Mouse (Mus musculus) left cerebral cortex, adult 2 months (tissue): ENCODE data around the gene Eif5a. TPM values are rescaled to one million over a fixed set of nuclear protein-coding genes. Genes with fewer than 3 reads are reported as not detected.
"Not testable (repeated sequence)": the region's sequence is repeated elsewhere in the genome, so short reads cannot be mapped to it uniquely, and the experiment has no call there.

Experiments used
- DNase-seq, 2 experiments: peaks; one replicate each; pipeline ENCODE4 v3.0.0; 2021 to 2022; ENCODE audit warnings: low spot score in 2 of 2, mixed read lengths in 1 of 2; ENCODE audit errors: extremely low spot score in 1 of 2
- H3K27ac ChIP-seq: fragments of 200-600 bp; 2 replicates; pipeline ENCODE4 v1.8.1; 2022
- H3K4me3 ChIP-seq: fragments of 200-600 bp; 2 replicates; pipeline ENCODE4 v1.8.1; 2022
- CTCF ChIP-seq: fragments of 200-600 bp; IDR thresholded peaks from 2 replicates; pipeline ENCODE4 v1.8.1; 2022; ENCODE audit warnings: antibody characterized with exemption, mild to moderate bottlenecking, moderate library complexity
- intact Hi-C: fragments of 180-260 bp; cut with DNase I; formaldehyde crosslinking; loops from one replicate; pipeline ENCODE4 v1.15.1; 2025
- total RNA-seq, 2 experiments: library from RNA; stranded (reverse); gene quantifications; 2 replicates each; pipeline ENCODE4 v1.2.3; 2021

The Eif5a gene
- total RNA-seq, 2 experiments from 2014 or later, result 408 to 429 TPM

DNA sequence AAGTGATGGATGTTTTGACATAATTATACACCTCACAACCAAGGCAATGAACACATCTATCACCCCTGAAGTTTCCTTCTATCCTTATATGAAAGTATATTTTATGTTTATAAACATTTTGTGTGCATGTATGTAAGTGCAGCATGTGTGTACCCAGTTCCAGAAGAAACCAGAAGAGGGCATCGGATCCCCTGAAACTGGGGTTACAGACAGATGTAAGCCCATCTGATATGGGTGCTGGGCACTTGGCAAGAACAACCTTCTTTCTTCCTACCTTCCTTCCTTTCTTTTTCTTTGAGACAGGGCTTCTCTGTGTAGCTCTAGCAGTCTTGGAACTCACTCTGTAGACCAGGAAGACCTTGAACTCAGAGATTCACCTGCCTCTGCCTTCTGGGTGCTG, 34.5 kb upstream of the Eif5a start:
- TF ChIP-seq CTCF, result no peak; the same call in 1 of the 2 replicates

DNA sequence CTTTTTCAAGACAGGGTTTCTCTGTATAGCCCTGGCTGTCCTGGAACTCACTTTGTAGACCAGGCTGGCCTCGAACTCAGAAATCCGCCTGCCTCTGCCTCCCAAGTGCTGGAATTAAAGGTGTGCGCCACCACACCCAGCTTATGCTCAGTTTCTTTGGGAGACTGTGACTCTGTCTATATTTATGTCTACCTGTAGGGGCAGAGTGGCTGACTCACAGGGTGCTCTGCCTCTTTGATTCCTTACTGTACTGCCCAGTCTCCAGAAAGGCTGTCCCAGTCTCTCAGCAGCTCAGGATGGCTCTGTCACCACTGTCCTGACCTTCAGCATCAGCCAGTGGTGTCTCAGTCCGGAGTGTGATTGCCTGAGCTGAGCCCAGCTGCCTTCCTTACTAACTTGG, 33.9 kb upstream of the Eif5a start:
- intact Hi-C loops, H3K4me3 ChIP-seq, H3K27ac ChIP-seq, DNase-seq: not testable (repeated sequence)

More for the DNA sequence above, 34.5 kb upstream of the Eif5a start:
- Histone ChIP-seq H3K27ac (no peak overlapping the region), H3K4me3 (no peak overlapping the region)
- intact Hi-C loops, result no loop called here
- DNase-seq, result no peak

DNA sequence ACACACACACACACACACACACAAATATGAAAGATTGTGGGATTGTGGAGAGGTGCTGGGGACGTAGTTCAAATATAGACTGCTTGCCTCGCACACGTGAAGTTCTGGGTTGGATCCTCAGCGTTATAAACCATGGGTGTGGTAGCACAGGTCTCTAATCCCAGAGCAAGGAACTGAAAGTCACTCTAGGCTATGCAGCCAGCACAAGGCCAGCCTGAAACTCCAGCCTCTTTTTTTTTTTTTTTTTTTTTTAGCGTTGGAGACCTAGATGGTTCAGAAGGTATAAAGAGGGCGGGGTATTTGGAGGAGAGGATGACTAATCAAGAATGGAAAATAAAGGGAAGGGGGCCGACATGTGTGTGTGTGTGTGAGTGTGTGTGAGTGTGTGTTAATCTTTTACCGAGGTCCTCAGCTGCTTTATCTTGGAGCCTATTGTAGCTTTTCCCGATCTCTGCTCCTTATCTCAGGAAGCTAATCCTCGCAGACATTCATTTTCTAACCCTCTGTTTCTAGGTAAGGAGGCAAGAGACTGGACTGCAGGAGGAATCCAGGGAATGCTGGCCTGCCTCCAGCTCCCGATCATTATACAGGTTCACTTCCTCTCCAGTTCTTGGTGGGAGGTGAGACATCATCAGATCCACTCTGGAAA, 31.6 kb upstream of the Eif5a start:
- DNase-seq, result no peak
- intact Hi-C loops, result no loop called here
- Histone ChIP-seq H3K27ac (no peak overlapping the region), H3K4me3 (no peak overlapping the region)
- TF ChIP-seq CTCF, result no peak

DNA sequence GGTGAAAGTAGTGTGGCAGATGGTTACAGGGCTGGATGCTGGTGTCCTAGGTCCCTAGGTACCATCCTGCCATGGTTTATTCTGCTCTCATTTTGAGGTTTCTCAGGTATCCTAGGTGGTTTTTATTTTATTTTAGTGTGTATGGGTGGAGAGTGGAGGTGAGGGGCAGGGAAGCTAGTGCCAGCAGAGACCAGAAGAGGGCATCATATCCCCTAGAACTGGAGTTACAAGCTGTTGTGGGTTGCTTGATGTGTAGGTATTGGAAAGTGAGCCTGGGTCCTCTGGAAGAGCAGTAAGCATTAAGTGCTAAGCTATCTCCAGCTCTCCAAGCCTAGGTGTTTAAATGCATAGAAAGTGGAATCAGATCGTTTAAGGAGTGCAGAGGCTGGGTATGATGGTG, 30.5 kb upstream of the Eif5a start:
- no peak; the same call in 1 of the 2 replicates for TF ChIP-seq CTCF
- Histone ChIP-seq H3K27ac (no peak overlapping the region), H3K4me3 (no peak overlapping the region)
- intact Hi-C loops, result no loop called here
- no peak for DNase-seq

DNA sequence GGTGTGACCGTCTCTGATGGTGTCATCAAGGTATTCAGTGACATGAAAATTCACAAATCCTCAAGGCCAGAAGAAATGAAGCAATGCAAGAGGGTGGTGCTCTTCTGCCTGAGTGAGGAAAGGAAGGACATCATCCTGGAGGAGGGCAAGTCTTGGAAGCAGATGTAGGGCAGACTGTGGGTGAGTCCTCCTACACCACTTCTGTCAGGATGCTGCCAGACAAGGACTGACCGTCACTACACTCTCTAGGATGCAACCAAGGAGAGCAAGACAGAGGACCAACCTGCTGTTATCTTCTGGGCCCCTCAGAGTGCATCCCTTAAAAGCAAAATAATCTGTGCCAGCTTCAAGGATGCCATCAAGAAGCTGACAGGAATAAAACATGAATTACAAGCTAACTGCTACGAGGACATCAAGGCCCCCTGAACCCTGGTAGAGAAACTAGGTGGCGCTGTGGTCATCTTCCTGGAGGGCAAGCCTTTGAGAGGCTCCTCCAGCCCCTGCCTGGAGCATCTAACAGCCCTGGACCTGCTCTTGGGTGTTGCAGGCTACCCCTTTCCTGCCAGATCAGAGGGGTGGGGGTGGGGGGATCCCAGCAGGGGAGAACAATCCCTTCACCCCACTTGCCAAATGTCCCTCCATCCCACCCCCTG, 29.2 kb upstream of the Eif5a start:
- TF ChIP-seq CTCF, result peak; percentile 13
- no peak overlapping the region for H3K4me3 ChIP-seq
- H3K27ac ChIP-seq, result no peak overlapping the region
- intact Hi-C loops, result no loop called here
- no peak for DNase-seq

DNA sequence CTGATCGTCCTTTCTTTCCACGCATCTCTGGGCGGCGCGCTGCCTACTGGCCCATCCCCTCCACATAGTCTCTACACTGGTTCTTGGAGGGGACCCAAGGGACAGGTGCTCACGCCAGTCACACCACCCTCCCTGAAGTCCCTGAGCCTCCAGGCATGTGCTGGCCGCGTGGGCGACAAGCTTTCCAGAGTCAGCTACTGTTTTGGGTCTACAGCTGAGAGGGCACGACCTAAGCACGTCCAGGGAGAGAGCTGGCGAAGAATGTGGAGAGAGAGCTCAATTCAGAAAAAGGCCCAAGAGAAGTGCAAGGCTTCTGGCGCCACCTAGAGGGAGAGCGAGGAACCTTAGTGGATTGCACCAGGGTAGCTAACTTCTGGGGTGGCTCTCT, 27.0 kb upstream of the Eif5a start:
- peak; percentile 55 to 73 for DNase-seq
- H3K27ac ChIP-seq, result no peak overlapping the region
- H3K4me3 ChIP-seq, result no peak overlapping the region
- intact Hi-C loops, result loop anchor here (1.0 kb wide), 1 partner anchor 14 kb away; no protein-coding TSS in a partner anchor
- TF ChIP-seq CTCF, result peak; percentile 87

DNA sequence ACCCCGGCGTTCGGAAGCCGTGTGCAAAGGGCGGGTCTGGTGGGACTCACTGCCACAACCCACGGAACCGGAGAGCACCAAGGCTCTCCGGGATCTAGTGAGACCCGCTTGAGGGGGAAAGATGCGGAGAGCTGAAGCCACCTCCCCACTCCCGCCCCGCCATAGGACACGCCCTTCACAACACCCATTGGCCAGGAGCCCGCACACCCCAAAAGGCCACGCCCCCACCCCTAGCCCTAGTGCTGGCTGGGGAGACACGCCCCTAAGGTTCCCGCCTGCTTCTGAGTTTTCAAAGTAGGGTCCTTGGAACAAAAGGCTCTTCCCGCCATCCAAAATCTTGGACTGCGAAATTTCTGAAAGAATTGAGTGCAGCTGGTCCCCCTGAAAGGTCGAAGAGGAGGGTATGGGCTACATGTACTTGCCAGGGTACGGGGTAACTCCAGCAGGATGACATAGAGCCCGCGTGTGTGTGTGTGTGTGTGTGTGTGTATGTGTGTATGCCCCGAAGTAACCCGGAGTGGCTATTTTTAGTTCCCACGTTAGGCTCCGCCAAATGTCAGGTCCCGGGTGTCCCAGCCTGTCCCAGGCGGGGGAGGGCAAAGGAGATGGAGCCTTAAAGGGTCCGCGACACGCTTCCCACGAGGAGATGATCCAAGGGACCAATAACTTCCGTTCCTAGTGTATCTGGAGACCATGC, 26.5 kb upstream of the Eif5a start, which contains the start of gene Slc2a4:
Slc2a4 (minus strand) TSS at position 123 of the 697 bp plus-strand sequence.
- no peak within 1 kb of the TSS for H3K27ac ChIP-seq
- intact Hi-C loops, result no loop called here

DNA sequence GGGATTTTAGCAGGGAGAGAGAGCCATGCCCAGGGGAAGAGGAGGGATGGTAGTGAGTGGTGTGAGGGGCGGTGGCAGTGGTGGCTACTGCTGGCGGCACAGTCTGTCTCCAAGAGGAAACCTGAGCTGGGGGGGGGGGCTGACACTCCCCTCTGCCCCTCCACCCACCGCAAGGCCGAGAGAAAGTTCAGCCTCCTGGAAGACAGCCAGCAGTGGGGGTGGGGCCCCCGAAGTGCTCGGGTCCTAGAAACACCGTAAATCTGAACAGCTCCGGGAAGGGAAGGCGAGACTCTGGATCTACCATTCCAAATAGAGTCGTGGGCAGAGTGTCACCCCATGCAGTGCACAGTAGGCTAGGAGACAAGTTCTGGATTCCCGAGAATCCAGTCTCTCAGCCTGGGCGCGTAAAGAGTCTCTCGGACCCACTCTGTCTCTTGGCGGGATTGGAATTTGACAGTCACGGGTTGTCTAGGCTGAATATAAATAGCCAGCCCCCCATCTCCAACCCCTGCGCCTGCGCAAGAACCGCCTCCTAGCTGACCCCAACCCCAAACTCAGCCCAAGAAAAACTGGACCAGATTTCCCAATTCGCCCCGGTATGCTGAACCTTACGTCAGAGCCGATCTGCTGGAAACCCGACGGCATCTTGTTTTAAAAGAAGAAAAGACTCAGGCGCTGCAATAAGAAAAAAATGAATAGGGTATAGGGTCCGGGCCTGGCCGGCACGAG, 25.7 kb upstream of the Eif5a start:
- intact Hi-C loops, result no loop called here

More for the DNA sequence above, 26.5 kb upstream of the Eif5a start, which contains the start of gene Slc2a4:
- peak; percentile 39 to 62 for DNase-seq
- peak within 1 kb of the TSS; percentile 30 for H3K4me3 ChIP-seq
- TF ChIP-seq CTCF, result no peak

DNA sequence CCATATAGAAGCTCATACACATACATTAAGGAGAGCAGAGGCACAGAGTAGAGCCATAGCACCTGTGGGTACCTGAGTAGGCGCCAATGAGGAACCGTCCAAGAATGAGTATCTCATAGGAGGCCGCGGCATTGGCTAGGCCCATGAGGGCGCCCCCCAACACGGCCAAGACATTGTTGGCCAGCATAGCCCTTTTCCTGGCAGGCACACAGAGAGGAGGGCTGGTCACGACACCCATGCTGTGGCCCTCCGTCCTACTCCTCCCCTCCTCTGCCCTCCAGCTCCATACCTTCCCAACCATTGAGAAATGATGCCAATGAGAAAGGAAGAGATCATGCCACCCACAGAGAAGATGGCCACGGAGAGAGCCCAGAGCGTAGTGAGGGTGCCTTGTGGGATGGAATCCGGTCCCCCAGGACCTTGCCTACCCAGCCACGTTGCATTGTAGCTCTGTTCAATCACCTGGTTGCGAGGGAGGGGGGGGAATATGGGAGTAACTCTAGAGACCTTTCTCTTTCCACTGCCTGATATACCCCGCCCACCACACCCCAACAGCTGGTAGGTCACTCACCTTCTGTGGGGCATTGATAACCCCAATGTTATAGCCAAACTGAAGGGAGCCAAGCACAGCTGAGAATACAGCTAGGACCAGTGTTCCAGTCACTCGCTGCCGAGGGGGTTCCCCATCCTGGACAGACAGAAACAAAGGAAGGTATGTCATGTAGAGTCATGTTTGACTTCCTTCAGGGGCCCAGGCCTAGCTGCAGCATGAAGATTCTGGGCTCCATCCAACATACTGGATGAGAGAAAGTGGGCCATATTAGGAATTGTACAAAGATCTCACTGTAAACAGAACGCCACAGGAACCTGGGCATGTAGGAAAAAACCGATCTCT, 24.5 kb upstream of the Eif5a start:
- intact Hi-C loops, result no loop called here
- TF ChIP-seq CTCF, result no peak
- H3K27ac ChIP-seq, result no peak overlapping the region
- DNase-seq, result no peak
- no peak overlapping the region for H3K4me3 ChIP-seq

More for the DNA sequence above, 25.7 kb upstream of the Eif5a start:
- no peak for DNase-seq
- Histone ChIP-seq H3K27ac (no peak overlapping the region), H3K4me3 (peak overlapping the region; percentile 30)
- no peak for TF ChIP-seq CTCF

DNA sequence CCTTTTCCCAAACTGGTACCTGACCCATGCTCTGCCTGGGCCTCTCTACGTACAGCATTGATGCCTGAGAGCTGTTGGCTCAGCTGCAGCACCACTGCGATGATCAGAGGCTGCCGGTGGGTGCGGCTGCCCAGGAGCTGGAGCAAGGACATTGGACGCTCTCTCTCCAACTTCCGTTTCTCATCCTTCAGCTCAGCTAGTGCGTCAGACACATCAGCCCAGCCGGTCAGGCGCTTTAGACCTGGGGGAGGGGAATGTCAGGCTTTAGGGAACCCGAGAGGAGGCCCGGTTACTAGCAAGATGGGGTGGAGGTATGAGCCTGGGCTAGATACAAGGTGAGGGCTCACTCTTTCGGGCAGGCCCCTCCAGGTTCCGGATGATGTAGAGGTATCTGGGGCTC, 23.5 kb upstream of the Eif5a start:
- no peak overlapping the region for H3K27ac ChIP-seq
- intact Hi-C loops, result no loop called here
- TF ChIP-seq CTCF, result no peak
- no peak for DNase-seq
- H3K4me3 ChIP-seq, result no peak overlapping the region

DNA sequence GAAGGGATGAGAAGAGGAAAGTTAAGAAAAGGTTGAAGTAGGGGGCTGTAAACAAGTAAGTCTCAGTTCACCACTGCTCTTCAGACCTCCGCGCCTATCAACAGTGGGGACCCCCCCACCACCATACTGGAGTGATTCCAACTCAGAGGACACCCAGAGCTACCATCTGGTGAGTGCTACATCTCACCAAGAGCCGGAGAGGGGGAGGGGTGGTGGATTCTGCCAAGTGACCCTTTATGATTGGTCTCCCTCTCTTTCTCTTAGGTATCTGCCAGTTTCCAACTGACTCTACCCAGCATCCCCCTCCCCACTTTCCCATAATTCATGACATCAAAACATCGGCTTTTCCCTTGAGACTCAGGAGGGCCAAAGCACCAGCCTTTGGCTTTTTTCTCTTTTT, 19.2 kb upstream of the Eif5a start:
- intact Hi-C loops, result no loop called here
- no peak for TF ChIP-seq CTCF
- DNase-seq, result no peak
- Histone ChIP-seq H3K4me3 (no peak overlapping the region), H3K27ac (no peak overlapping the region)
